ENCODE assay signal across 13 mouse cellular contexts in the genomic region with DNA sequence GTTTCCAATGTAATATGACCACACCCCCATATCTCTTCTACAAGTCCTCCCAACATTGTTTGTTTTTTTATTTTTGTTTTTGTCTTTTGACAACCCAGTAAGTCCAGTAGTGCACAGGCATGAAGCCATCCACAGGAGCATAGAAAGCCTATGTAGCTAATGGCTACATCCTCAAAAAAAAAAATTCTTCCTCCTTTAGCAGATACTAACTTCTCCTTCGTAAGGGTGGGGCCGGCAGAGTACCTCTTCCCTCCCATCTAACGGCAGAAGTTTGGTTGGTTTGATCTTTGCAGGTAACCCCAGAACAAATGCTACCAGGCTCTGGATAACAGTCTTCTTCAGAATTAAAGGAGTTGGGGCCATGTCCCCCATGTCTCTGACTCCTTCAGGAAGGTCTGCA.
"Had no signal": no experiment of that assay in that cellular context is flagged by ENCODE, and none has a peak within 500 bp of the region (broad histone marks: within the 10 kb centered on the region; RNA-seq: fewer than 3 reads in every experiment).

No protein-coding gene starts in this region.

- H3K27me3 ChIP-seq: limb, embryonic 13.5 days; liver, embryonic 15.5 days; lung, embryonic 15.5 days; neural tube, embryonic 12.5 days; stomach, embryonic 15.5 days had no signal

- H3K9me3 ChIP-seq: limb, embryonic 13.5 days; liver, embryonic 15.5 days; lung, embryonic 15.5 days; midbrain, embryonic 10.5 days; neural tube, embryonic 12.5 days; stomach, embryonic 15.5 days had no signal

- H3K4me2 ChIP-seq: limb, embryonic 13.5 days; liver, embryonic 15.5 days; lung, embryonic 15.5 days; neural tube, embryonic 12.5 days; stomach, embryonic 15.5 days had no signal

- H3K4me3 ChIP-seq: layer of hippocampus, adult 2 months; limb, embryonic 13.5 days; liver, embryonic 15.5 days; lung, embryonic 15.5 days; midbrain, embryonic 10.5 days; neural tube, embryonic 12.5 days; stomach, embryonic 15.5 days had no signal

- H3K36me3 ChIP-seq: limb, embryonic 13.5 days; liver, embryonic 15.5 days; lung, embryonic 15.5 days; midbrain, embryonic 10.5 days; neural tube, embryonic 12.5 days; stomach, embryonic 15.5 days had no signal

- H3K9ac ChIP-seq: limb, embryonic 13.5 days; liver, embryonic 15.5 days; lung, embryonic 15.5 days; neural tube, embryonic 12.5 days; stomach, embryonic 15.5 days had no signal

- DNase-seq: kidney, adult 11 months; kidney, adult 9 months; kidney, postnatal 36 days; midbrain, embryonic 14.5 days; right cerebral cortex, postnatal 14 days had no signal

- H3K27ac ChIP-seq: kidney, postnatal 0 days; layer of hippocampus, adult 2 months; limb, embryonic 13.5 days; liver, embryonic 15.5 days; lung, embryonic 15.5 days; midbrain, embryonic 10.5 days; neural tube, embryonic 12.5 days; stomach, embryonic 15.5 days had no signal
